Mouse (Mus musculus): ENCODE measurements at regions not wholly inside any gene's neighbourhood (a gene's known extent, or its start where the extent isn't known, plus 50 kb on each side); places are given as distances from the start of the nearest gene placed in this dataset.

- TF ChIP-seq POLR2A (IDR thresholded peaks at IDR 0.05; ENCODE audit: borderline replicate concordance, insufficient read depth, low read length) (no peak), CTCF (IDR thresholded peaks at IDR 0.05; ENCODE audit: borderline replicate concordance, insufficient read depth, low read depth, low read length) (no peak)
Observed at GRCm38 (mm10) chr14:13149617-13150016, 135.0 kb upstream of the Synpr start.
